Mouse (Mus musculus) macrophage (primary cell): Measurements from ENCODE around the gene Mrpl54. TPM values are rescaled to one million over a fixed set of nuclear protein-coding genes. Genes with fewer than 3 reads are reported as not detected.

Source experiments
- H3K27ac ChIP-seq: fragments of 350-480 bp; formaldehyde crosslinking; 2 replicates; pipeline ENCODE4 v1.9.0; 2021
- H3K36me3 ChIP-seq: fragments of 350-480 bp; formaldehyde crosslinking; 2 replicates; pipeline ENCODE4 v1.9.0; 2021; ENCODE audit errors: inconsistent target
- H3K4me3 ChIP-seq: fragments of 350-480 bp; formaldehyde crosslinking; 2 replicates; pipeline ENCODE4 v1.9.0; 2021; ENCODE audit errors: inconsistent target
- H3K79me2 ChIP-seq: fragments of 350-480 bp; formaldehyde crosslinking; 2 replicates; pipeline ENCODE4 v1.9.0; 2021; ENCODE audit errors: inconsistent target
- WGBS: methylation state at CpG from one replicate; pipeline ENCODE4 v1.1.7; 2026; ENCODE audit warnings: inconsistent platforms; ENCODE audit not compliant: missing documents; 5-methylcytosine and 5-hydroxymethylcytosine counted together
- polyA plus RNA-seq: library from polyadenylated mRNA; stranded (reverse); fragments of 250-400 nt; gene quantifications from 3 replicates; pipeline ENCODE4 v1.2.4, GENCODE M21; 2018; ENCODE audit warnings: inconsistent platforms

Mrpl54 gene
- polyA plus RNA-seq, 1 experiment from 2014 or later = 39.4 TPM

- H3K36me3 ChIP-seq = 0 out of 2 replicates have a peak, but pooled peaks cover 7% of the 10 kb centered on the region
- peaks cover 9% of the 10 kb centered on the region; the same call in 1 of the 2 replicates for H3K79me2 ChIP-seq
- WGBS = 91% methylated on average over 4 of the region's 4 CpGs
- H3K4me3 ChIP-seq = no peak overlapping the region
- H3K27ac ChIP-seq = no peak overlapping the region
Measured at GRCm38 (mm10) chr10:81261025-81261424, 5.7 kb downstream of the Mrpl54 start.

- H3K4me3 ChIP-seq = no peak overlapping the region
- 80% methylated on average over 21 of the region's 21 CpGs for WGBS
- no peak overlapping the region for H3K27ac ChIP-seq
- 0 out of 2 replicates have a peak, but pooled peaks cover 5% of the 10 kb centered on the region for H3K36me3 ChIP-seq
- H3K79me2 ChIP-seq = no peaks in the 10 kb centered on the region
Measured at GRCm38 (mm10) chr10:81259225-81259884, 7.4 kb downstream of the Mrpl54 start.

DNA sequence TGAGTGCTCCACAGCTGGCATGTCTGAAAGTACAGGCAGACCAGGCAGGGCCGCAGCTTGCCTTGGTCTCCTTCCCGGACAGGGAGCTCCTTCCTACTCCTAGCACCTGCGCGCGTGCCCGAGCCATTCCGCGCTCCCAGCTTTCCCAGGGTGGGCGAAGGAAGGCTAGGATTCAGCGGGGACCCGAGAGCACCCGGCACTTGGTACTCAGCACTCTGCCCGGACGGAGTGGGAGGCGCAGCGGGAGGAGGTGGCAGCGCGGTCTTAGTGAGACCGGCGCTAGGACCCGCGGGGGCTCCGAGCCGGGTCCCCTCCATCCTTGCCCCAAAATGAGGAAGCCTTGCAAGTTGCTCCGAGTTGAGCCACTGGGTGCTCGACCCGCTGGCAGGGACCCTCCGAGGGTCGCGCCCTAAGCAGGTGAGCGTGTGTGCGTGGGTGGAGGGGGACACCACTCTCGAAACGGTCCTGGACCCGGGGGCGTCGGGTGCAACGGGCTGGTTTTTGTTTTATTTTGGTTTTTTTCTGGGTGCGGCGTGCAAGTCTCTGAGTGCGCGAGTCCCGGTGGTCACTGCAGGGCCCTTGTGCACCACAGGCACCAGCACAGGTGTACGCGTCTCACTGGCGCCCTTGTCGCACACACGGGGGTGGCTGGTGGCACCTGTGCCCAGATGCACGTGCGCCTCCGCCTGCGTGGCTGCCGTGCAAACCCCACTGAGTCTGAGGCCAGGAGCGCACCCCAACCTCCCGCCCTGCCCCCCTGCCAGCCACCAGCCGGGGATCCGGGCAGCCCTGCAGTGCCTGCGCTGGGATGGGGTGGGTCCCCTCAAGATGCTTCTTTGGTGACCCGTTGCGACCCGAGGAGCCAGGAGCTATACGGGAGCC is 9.3 kb downstream of the Mrpl54 start:
- Histone ChIP-seq H3K4me3 (peak overlapping the region; percentile 12; the same call in 1 of the 2 replicates), H3K79me2 (no peaks in the 10 kb centered on the region), H3K27ac (no peak overlapping the region), H3K36me3 (no peaks in the 10 kb centered on the region)
- WGBS = 4% methylated on average over 62 of the region's 62 CpGs

GRCm38 (mm10) chr10:81254886-81255285 is 11.8 kb downstream of the Mrpl54 start:
- Histone ChIP-seq H3K79me2 (no peaks in the 10 kb centered on the region), H3K36me3 (no peaks in the 10 kb centered on the region), H3K4me3 (no peak overlapping the region), H3K27ac (no peak overlapping the region)
- 13% methylated on average over 1 of the region's 1 CpGs for WGBS

- H3K79me2 ChIP-seq = no peaks in the 10 kb centered on the region
- 20% methylated on average over 39 of the region's 44 CpGs for WGBS
- H3K27ac ChIP-seq = no peak within 1 kb of the TSS
- H3K36me3 ChIP-seq = no peaks in the 10 kb centered on the region
- no peak within 1 kb of the TSS for H3K4me3 ChIP-seq
Measured at GRCm38 (mm10) chr10:81252424-81253419, 14.0 kb downstream of the Mrpl54 start, which contains the start of gene Matk. Gene Matk, plus strand, starts transcription at chr10:81252935.

DNA sequence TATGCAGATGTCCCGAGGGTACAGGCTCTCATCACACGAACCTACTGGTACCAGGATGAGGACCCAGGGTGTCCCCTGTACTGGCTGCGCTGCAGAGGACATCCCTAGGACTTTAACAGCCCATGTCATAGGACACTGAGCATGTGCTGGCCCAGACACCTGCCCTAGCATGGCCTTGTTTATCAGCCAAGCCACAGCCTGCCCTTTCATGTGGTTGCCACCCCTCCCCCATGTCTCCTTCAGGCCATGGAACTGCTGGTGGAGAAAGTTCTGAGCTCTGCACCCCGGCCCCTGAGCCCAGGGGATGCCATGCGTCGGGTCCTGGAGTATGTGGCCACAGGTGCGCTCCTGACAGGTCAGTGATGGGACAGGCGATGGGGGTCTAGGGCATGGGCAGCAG is 17.3 kb downstream of the Mrpl54 start:
- no peaks in the 10 kb centered on the region for H3K36me3 ChIP-seq
- no peaks in the 10 kb centered on the region for H3K79me2 ChIP-seq
- no peak overlapping the region for H3K27ac ChIP-seq
- 92% methylated on average over 8 of the region's 8 CpGs for WGBS
- H3K4me3 ChIP-seq = no peak overlapping the region

GRCm38 (mm10) chr10:81247804-81248203 is 18.9 kb downstream of the Mrpl54 start:
- Histone ChIP-seq H3K79me2 (no peaks in the 10 kb centered on the region), H3K4me3 (no peak overlapping the region), H3K36me3 (no peaks in the 10 kb centered on the region), H3K27ac (no peak overlapping the region)
- 71% methylated on average over 1 of the region's 2 CpGs for WGBS

- no peak overlapping the region for H3K27ac ChIP-seq
- no peaks in the 10 kb centered on the region for H3K79me2 ChIP-seq
- no peaks in the 10 kb centered on the region for H3K36me3 ChIP-seq
- no peak overlapping the region for H3K4me3 ChIP-seq
- 94% methylated on average over 6 of the region's 6 CpGs for WGBS
Measured at GRCm38 (mm10) chr10:81245166-81245565, 21.6 kb downstream of the Mrpl54 start.

DNA sequence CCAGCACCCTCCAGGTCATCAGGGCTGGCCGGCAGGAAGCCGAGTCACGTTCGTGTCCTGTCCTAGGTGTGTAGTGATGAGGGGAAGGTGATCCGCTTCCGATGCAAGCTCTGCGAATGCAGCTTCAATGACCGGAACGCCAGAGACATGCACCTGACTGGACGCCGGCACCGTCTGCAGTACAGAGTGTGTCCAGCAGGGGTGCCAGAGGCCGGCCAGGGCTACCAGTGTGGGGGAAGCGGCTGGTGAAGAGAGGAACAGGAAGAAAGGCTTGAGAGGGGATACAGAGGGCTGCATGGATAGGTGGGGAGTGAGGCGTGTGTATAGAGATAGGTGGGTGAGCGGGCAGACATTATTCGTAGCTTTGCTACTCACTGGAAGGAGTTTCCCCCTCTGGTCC is 22.1 kb downstream of the Mrpl54 start:
- Histone ChIP-seq H3K4me3 (no peak overlapping the region), H3K79me2 (no peaks in the 10 kb centered on the region), H3K36me3 (no peaks in the 10 kb centered on the region), H3K27ac (no peak overlapping the region)
- WGBS = 8% methylated on average over 17 of the region's 17 CpGs

DNA sequence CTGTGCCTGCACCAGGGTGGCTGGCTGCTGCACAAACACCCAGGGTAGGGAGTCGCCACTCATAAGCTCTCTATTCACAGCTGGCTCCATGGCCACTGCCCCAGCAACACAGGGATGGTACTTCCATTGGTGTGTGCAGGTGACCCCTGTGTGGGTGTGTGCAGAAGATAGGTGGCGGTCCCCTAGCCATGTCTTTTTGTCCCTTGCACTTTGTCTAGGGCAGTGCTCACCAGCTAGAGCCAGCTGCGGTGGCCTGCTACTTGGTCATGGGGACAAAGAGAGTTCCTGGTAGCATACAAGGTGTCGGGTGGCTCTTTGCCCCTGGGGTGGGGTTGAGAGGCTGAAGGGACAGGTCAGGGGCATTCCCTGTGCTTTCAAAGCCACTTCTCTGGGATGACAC is 22.6 kb downstream of the Mrpl54 start:
- Histone ChIP-seq H3K79me2 (no peaks in the 10 kb centered on the region), H3K27ac (no peak overlapping the region), H3K36me3 (no peaks in the 10 kb centered on the region), H3K4me3 (no peak overlapping the region)
- 90% methylated on average over 4 of the region's 4 CpGs for WGBS

- Histone ChIP-seq H3K27ac (no peak overlapping the region), H3K4me3 (no peak overlapping the region), H3K79me2 (no peaks in the 10 kb centered on the region), H3K36me3 (no peaks in the 10 kb centered on the region)
- WGBS = 89% methylated on average over 16 of the region's 16 CpGs
Measured at GRCm38 (mm10) chr10:81242021-81242420, 24.7 kb downstream of the Mrpl54 start.

GRCm38 (mm10) chr10:81240876-81241275 is 25.9 kb downstream of the Mrpl54 start:
- Histone ChIP-seq H3K27ac (no peak overlapping the region), H3K36me3 (no peaks in the 10 kb centered on the region), H3K4me3 (no peak overlapping the region), H3K79me2 (no peaks in the 10 kb centered on the region)
- 35% methylated on average over 13 of the region's 13 CpGs for WGBS

DNA sequence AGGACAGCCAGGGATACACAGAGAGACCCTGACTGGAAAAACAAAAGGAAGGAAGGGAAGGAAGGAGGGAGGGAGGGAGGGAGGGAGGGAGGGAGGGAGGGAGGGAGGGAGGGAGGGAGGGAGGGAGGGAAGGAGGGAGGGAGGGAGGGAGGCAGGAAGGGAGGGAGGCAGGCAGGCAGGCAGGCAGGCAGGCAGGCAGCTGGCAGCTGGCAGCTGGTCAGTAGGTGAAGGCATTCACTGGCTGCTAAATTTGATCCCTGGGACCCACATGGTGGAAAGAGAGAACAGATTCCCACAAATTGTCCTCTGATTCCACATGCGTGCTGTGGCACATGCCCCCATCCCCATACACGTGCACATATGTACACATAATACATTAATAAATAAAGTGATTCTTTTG is 28.1 kb downstream of the Mrpl54 start:
- Histone ChIP-seq H3K79me2 (no peaks in the 10 kb centered on the region), H3K36me3 (no peaks in the 10 kb centered on the region), H3K27ac (no peak overlapping the region), H3K4me3 (no peak overlapping the region)
- 100% methylated on average over 2 of the region's 2 CpGs for WGBS
